Mouse (Mus musculus) small intestine, adult 2 months (tissue): ENCODE data around the gene Synj2.

Experiments used
- CTCF ChIP-seq: fragments of 200-500 bp; IDR thresholded peaks from 2 replicates; pipeline ENCODE4 v1.5.1; 2012; ENCODE audit warnings: low read depth, mild to moderate bottlenecking, control low read depth, inconsistent platforms, low read length, moderate library complexity, mixed read lengths; ENCODE audit not compliant: insufficient replicate concordance, insufficient read length; ENCODE audit errors: extremely low read depth
- POLR2A ChIP-seq: fragments of 200-500 bp; IDR thresholded peaks from 2 replicates; pipeline ENCODE4 v1.6.1; 2012; ENCODE audit warnings: low read depth, mild to moderate bottlenecking, control low read depth, inconsistent platforms, low read length, moderate library complexity

DNA sequence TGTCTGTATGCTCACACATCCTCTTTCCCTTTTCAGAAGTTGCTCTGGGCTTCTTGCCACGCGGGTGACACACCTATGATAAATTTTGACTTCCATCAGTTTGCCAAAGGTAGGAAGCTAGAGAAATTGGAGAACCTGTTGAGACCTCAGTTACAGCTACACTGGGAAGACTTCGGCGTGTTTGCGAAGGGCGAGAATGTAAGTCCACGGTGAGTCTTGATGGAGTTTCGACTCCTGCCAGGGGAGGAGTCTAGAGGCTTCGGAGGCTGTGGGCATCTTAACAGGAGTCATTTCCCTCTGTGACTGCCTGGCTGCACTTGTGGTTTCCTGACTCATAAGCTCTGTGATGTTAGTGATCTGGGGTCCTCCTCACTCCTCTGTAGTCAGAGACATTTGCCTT is 66.8 kb downstream of the Synj2 start:
- TF ChIP-seq CTCF (no peak), POLR2A (no peak)
